Mouse (Mus musculus): Measurements from ENCODE around the gene Notch1.

GRCm38 (mm10) chr2:26541258-26541910 is 24.9 kb upstream of the Notch1 start:
- TF ChIP-seq POLR2A (IDR thresholded peaks at IDR 0.05; ENCODE audit: control insufficient read depth, extremely low read depth, insufficient read depth, low read length, poor library complexity) = no peak
- TF ChIP-seq CTCF (IDR thresholded peaks at IDR 0.05; ENCODE audit: borderline replicate concordance, control insufficient read depth, extremely low read depth, insufficient read depth, low read length, poor library complexity) = no peak
